Mouse (Mus musculus): ENCODE data around the gene Top3a. TPM values are rescaled to one million over a fixed set of nuclear protein-coding genes. Genes with fewer than 3 reads are reported as not detected.
A peak's percentile ranks its signal among the peaks of the same experiment; 100 is the strongest.

Gene Top3a
- polyA plus RNA-seq, 1 experiment from 2014 or later: 20.8 TPM

DNA sequence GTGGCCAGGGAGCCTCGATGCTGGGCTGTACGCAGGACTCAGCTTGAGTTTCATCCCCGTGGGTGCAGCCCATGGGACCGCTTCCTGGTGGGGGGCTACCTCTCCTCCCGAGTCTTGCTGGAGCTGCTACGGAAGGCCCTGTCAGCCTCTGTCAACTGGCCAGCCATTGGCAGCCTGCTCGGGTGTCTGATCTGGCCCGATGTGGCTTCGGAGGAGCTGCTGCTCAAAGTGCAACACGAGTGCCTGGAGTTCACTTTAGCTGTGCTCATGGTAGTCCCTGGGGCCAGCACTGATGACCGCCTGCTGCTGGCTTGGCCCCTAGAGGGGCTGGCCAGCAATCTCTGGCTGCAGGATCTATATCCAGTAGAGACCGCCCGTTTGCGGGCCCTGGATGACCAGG lies 45.9 kb downstream of the Top3a start:
- H3K4me3 ChIP-seq (ENCODE audit: low read depth, low read length): no peak overlapping the region
- 89% methylated on average over 14 of the region's 14 CpGs for WGBS

DNA sequence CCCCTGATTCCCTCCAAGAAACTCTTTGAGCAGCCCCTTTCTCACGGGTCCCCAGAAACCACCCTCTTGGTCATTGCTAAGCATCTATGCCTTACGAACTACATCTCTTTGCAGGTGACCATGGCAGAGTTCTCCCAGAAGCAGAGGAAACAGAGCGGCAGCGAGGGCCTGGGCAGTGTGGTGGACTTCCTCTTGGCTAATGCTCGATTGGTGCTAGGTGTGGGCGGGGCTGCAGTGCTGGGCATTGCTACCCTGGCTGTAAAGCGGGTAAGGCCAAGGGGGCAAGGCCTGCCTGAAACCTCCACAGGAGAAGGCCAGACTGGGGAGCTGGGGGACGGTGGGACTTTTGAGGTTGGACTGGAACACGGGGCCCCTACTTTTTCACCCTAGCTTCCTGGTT lies 47.0 kb downstream of the Top3a start:
- no peak for ATAC-seq (ENCODE audit: insufficient number of reproducible peaks, low FRiP score, low TSS enrichment, low read depth)
- WGBS: 86% methylated on average over 9 of the region's 9 CpGs
- H3K27ac ChIP-seq (replicated peaks; ENCODE audit: low read depth, low read length): no peak overlapping the region

More for the DNA sequence above, 45.9 kb downstream of the Top3a start:
- ATAC-seq (ENCODE audit: insufficient number of reproducible peaks, low FRiP score, low TSS enrichment, low read depth) (no peak), DNase-seq (ENCODE audit: low spot score) (no peak)
- no peak overlapping the region for H3K27ac ChIP-seq (replicated peaks; ENCODE audit: low read depth, low read length)
- no peaks in the 10 kb centered on the region for H3K9me3 ChIP-seq (ENCODE audit: control insufficient read depth, low read length)
- no peak overlapping the region for H3K9ac ChIP-seq (ENCODE audit: low read length)
- H3K4me1 ChIP-seq (ENCODE audit: control insufficient read depth, insufficient read depth, low read length): peaks cover 8% of the 10 kb centered on the region
- no peak overlapping the region for H3K4me2 ChIP-seq (ENCODE audit: low read depth, severe bottlenecking)
- no peaks in the 10 kb centered on the region for H3K27me3 ChIP-seq (ENCODE audit: control insufficient read depth, insufficient read depth, low read length)
- peaks cover 3% of the 10 kb centered on the region; the same call in 1 of the 2 replicates for H3K36me3 ChIP-seq (ENCODE audit: control insufficient read depth, insufficient read depth, low read length)

DNA sequence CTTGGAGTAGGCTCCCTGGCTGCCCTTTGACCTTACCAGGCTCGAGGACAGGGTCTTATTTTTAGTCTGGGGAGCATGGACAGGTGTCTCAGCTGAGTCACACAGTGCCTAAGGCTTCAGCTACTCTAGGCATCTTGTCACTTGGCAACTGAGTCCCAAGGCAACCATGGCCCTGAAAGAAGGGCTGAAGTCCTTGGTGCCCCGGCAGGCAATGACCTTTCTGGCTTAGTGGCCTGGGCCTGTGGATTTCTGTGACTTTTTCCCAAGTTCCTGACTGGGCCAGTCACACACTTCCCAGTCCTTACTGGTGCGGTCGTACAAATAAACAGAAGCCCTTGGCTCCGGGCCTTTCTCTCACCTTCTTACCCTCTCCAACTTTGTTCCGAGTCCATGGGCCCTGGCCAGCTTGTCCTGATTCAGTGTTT lies 47.9 kb downstream of the Top3a start:
- no peak overlapping the region for H3K4me2 ChIP-seq (ENCODE audit: low read depth, severe bottlenecking)
- no peaks in the 10 kb centered on the region for H3K9me3 ChIP-seq (ENCODE audit: control insufficient read depth, low read length)
- H3K27ac ChIP-seq (replicated peaks; ENCODE audit: low read depth, low read length): no peak overlapping the region
- peak overlapping the region; percentile 67; the same call in 1 of the 2 replicates for H3K4me3 ChIP-seq (ENCODE audit: low read depth, low read length)
- H3K9ac ChIP-seq (ENCODE audit: low read length): no peak overlapping the region
- H3K36me3 ChIP-seq (ENCODE audit: control insufficient read depth, insufficient read depth, low read length): peaks cover 4% of the 10 kb centered on the region; the same call in 1 of the 2 replicates
- no peak for DNase-seq (ENCODE audit: low spot score)
- H3K4me1 ChIP-seq (ENCODE audit: control insufficient read depth, insufficient read depth, low read length): peaks cover 10% of the 10 kb centered on the region
- H3K27me3 ChIP-seq (ENCODE audit: control insufficient read depth, insufficient read depth, low read length): no peaks in the 10 kb centered on the region
- no peak for ATAC-seq (ENCODE audit: insufficient number of reproducible peaks, low FRiP score, low TSS enrichment, low read depth)
- WGBS: 78% methylated on average over 6 of the region's 6 CpGs

More for the DNA sequence above, 47.0 kb downstream of the Top3a start:
- H3K4me1 ChIP-seq (ENCODE audit: control insufficient read depth, insufficient read depth, low read length): peaks cover 10% of the 10 kb centered on the region
- no peaks in the 10 kb centered on the region for H3K9me3 ChIP-seq (ENCODE audit: control insufficient read depth, low read length)
- no peak for DNase-seq (ENCODE audit: low spot score)
- peaks cover 3% of the 10 kb centered on the region; the same call in 1 of the 2 replicates for H3K36me3 ChIP-seq (ENCODE audit: control insufficient read depth, insufficient read depth, low read length)
- no peaks in the 10 kb centered on the region for H3K27me3 ChIP-seq (ENCODE audit: control insufficient read depth, insufficient read depth, low read length)
- H3K4me3 ChIP-seq (ENCODE audit: low read depth, low read length): no peak overlapping the region
- no peak overlapping the region for H3K4me2 ChIP-seq (ENCODE audit: low read depth, severe bottlenecking)
- H3K9ac ChIP-seq (ENCODE audit: low read length): no peak overlapping the region

DNA sequence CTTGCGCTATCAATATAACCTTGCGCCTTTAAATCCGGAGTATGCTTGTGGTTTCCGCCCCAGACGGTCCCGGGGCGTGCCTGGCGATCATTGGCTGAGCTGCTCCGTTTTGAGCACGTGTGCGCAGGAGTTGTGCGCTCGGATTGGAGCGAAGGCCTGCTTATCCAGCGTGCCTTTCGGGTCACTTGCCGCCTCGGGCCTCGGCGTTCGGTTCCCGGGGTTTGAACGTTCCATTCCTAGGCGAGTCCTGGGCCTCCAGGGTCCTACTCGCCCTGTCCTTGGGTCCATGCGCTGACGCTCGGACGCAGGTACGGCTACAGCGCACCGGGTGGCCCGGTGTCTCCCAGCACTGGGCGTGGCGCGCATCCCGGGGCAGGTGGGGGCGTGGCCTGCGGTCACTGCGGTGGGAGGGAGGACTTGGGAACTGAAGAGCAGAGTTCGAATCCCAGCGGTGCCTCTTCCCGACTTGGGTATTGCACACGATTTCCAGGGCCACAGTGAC lies 48.9 kb downstream of the Top3a start, which contains the start of gene Mief2:
Gene Mief2, plus strand, starts transcription at position 139 of the 502 bp plus-strand sequence.
- H3K4me1 ChIP-seq (ENCODE audit: control insufficient read depth, insufficient read depth, low read length): peaks cover 10% of the 10 kb centered on the region
- peak within 1 kb of the TSS; percentile 75 for H3K4me2 ChIP-seq (ENCODE audit: low read depth, severe bottlenecking)
- DNase-seq (ENCODE audit: low spot score) (peak; percentile 92), ATAC-seq (ENCODE audit: insufficient number of reproducible peaks, low FRiP score, low TSS enrichment, low read depth) (peak; percentile 89)
- H3K9ac ChIP-seq (ENCODE audit: low read length): peak within 1 kb of the TSS; percentile 66; the same call in 1 of the 2 replicates
- H3K9me3 ChIP-seq (ENCODE audit: control insufficient read depth, low read length): no peaks in the 10 kb centered on the region
- no peaks in the 10 kb centered on the region for H3K27me3 ChIP-seq (ENCODE audit: control insufficient read depth, insufficient read depth, low read length)
- H3K27ac ChIP-seq (replicated peaks; ENCODE audit: low read depth, low read length): peak within 1 kb of the TSS; percentile 60
- under 1% methylated on average over 44 of the region's 44 CpGs for WGBS
- H3K4me3 ChIP-seq (ENCODE audit: low read depth, low read length): peak within 1 kb of the TSS; percentile 67
- peaks cover 7% of the 10 kb centered on the region; the same call in 1 of the 2 replicates for H3K36me3 ChIP-seq (ENCODE audit: control insufficient read depth, insufficient read depth, low read length)

DNA sequence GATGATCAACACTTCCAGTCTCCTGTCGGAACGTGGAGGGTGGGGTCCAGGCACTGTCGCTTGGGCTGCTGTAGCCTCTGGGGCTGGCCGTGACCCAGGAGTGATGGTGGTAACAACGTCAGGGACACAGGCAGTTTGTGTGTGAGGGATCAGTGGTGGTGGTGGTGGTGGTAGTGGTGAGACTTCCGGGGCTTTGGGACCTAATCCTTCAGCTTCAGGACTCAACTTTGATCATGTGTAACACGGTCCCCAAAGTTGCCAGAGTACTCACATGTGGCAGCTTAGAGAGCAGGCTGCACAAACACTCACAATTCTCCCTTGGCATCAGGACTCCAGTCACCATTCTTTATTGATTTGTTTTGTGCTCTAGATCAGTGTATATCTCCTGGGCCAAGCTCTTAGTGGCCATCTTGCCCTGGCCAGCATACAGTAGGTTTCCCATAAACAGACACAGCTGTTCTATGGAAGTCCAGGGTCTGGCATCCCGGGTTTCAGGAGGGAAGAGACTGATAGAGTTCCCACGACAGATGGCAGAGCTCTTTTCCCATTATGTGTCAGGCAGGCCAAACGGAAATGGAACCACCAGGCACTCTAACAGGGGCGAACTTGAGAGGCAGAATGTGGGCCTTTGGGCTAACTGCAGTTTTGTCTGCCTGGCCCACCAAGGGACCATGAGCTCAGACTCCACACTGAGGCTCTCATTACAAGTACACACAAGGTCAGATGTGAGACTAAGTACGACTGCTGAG lies 49.6 kb downstream of the Top3a start:
- H3K9me3 ChIP-seq (ENCODE audit: control insufficient read depth, low read length): no peaks in the 10 kb centered on the region
- H3K36me3 ChIP-seq (ENCODE audit: control insufficient read depth, insufficient read depth, low read length): peaks cover 5% of the 10 kb centered on the region; the same call in 1 of the 2 replicates
- WGBS: 6% methylated on average over 12 of the region's 12 CpGs

DNA sequence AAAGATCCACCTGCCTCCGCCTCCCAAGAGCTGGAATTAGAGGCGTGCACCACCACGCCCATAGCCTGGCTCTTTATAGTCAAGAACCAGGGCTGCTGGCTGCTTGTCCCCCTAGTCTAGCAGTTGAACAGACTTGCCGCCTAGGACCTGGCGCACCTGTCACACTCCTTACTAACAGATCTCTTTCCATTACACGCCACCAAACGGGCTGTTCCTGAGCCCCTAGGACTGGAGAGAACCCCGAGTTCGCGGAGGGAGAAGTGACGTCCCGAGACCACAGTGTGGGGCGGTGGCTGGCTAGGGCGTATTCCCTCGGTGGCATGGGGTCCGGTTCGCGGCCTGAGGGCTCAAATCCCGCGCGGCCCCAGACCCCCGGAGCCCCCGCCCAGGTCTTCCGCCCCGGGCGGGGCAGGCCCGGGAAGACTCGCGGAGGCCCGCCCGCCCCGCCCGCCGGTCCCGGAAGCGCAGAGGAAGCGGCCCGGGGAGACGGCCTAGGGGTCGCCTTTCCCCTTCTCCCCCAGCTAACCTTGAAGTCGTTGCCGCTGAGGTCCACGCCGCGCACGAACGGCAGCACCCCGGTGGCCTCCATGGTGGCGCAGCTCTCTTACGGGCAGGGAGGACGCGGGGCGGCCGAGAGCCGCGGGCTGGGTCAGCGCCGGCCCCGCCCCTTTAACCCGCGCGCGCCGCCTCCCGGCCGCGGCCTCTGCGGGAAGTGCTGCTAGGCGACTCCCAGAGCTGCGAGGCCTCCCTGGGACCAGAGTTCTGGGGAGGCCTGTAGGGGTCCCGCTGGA lies 50.4 kb downstream of the Top3a start, which contains the start of gene Flii:
Gene Flii, minus strand, starts transcription at position 663 of the 791 bp plus-strand sequence.
- H3K27me3 ChIP-seq (ENCODE audit: control insufficient read depth, insufficient read depth, low read length): no peaks in the 10 kb centered on the region
- peak within 1 kb of the TSS; percentile 66 for H3K9ac ChIP-seq (ENCODE audit: low read length)
- under 1% methylated on average over 60 of the region's 71 CpGs for WGBS
- H3K4me1 ChIP-seq (ENCODE audit: control insufficient read depth, insufficient read depth, low read length): peaks cover 10% of the 10 kb centered on the region
- peak within 1 kb of the TSS; percentile 60 for H3K27ac ChIP-seq (replicated peaks; ENCODE audit: low read depth, low read length)
- peaks cover 4% of the 10 kb centered on the region; the same call in 1 of the 2 replicates for H3K36me3 ChIP-seq (ENCODE audit: control insufficient read depth, insufficient read depth, low read length)
- H3K4me2 ChIP-seq (ENCODE audit: low read depth, severe bottlenecking): peak within 1 kb of the TSS; percentile 75
- peak; percentile 86 for DNase-seq (ENCODE audit: low spot score)
- ATAC-seq (ENCODE audit: insufficient number of reproducible peaks, low FRiP score, low TSS enrichment, low read depth): peak; percentile 61
- H3K4me3 ChIP-seq (ENCODE audit: low read depth, low read length): peak within 1 kb of the TSS; percentile 67
- no peaks in the 10 kb centered on the region for H3K9me3 ChIP-seq (ENCODE audit: control insufficient read depth, low read length)

More for the DNA sequence above, 49.6 kb downstream of the Top3a start:
- peak overlapping the region; percentile 66; the same call in 1 of the 2 replicates for H3K9ac ChIP-seq (ENCODE audit: low read length)
- H3K4me1 ChIP-seq (ENCODE audit: control insufficient read depth, insufficient read depth, low read length): peaks cover 10% of the 10 kb centered on the region
- DNase-seq (ENCODE audit: low spot score): no peak
- peak overlapping the region; percentile 75 for H3K4me2 ChIP-seq (ENCODE audit: low read depth, severe bottlenecking)
- H3K27me3 ChIP-seq (ENCODE audit: control insufficient read depth, insufficient read depth, low read length): no peaks in the 10 kb centered on the region
- ATAC-seq (ENCODE audit: insufficient number of reproducible peaks, low FRiP score, low TSS enrichment, low read depth): 0 out of 2 replicates have a peak, but pooled peaks have one; percentile 12
- H3K27ac ChIP-seq (replicated peaks; ENCODE audit: low read depth, low read length): peak overlapping the region; percentile 60
- H3K4me3 ChIP-seq (ENCODE audit: low read depth, low read length): peak overlapping the region; percentile 67

DNA sequence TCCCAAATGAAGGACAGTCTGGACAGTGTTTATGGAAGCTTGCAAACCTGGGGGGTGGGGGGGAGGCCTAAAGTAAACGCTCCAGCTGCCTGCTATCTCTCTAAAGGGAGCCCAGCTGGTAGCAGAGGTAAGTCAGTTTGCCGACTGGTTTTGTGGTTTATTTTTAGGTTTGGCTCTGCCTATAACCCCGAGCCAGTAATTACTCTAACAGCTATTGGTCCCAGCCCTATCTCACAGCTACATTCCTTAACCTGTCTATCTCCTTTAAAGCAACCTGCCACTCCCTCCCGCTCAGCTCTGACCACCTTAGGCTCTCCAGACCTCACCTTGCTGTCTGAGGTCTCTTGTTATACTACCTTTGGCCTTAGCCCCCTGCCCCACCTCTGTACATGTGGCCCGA lies 57.9 kb downstream of the Top3a start:
- Histone ChIP-seq H3K9ac (ENCODE audit: low read length) (no peak overlapping the region), H3K27ac (replicated peaks; ENCODE audit: low read depth, low read length) (no peak overlapping the region), H3K36me3 (ENCODE audit: control insufficient read depth, insufficient read depth, low read length) (peaks cover 36% of the 10 kb centered on the region), H3K27me3 (ENCODE audit: control insufficient read depth, insufficient read depth, low read length) (no peaks in the 10 kb centered on the region), H3K4me2 (ENCODE audit: low read depth, severe bottlenecking) (no peak overlapping the region), H3K9me3 (ENCODE audit: control insufficient read depth, low read length) (no peaks in the 10 kb centered on the region), H3K4me3 (ENCODE audit: low read depth, low read length) (no peak overlapping the region), H3K4me1 (ENCODE audit: control insufficient read depth, insufficient read depth, low read length) (no peaks in the 10 kb centered on the region)
- WGBS: 85% methylated on average over 5 of the region's 5 CpGs
- no peak for DNase-seq (ENCODE audit: low spot score)
- ATAC-seq (ENCODE audit: insufficient number of reproducible peaks, low FRiP score, low TSS enrichment, low read depth): no peak

DNA sequence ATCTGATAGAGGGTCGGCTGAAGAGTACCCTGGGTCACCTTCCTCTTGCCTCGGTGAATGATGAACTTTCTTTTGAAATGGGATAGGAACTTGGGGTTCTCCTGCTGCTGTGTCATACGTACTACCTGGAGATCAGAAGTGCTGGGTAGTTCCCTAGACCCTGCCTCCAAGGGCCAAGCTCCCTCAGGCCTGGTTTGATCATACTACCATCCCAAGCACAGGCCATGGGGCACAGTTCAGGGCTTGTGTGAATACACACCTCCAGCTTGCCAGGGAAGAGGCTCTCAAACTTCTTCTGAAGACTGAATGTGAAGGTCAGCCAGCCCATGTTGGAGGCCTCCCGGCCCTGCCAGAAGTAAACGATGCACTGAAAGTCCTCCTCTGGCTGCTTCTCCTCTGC lies 61.3 kb downstream of the Top3a start:
- H3K27me3 ChIP-seq (ENCODE audit: control insufficient read depth, insufficient read depth, low read length): no peaks in the 10 kb centered on the region
- H3K4me1 ChIP-seq (ENCODE audit: control insufficient read depth, insufficient read depth, low read length): no peaks in the 10 kb centered on the region
- WGBS: 94% methylated on average over 5 of the region's 5 CpGs
- no peak overlapping the region for H3K9ac ChIP-seq (ENCODE audit: low read length)
- ATAC-seq (ENCODE audit: insufficient number of reproducible peaks, low FRiP score, low TSS enrichment, low read depth) (no peak), DNase-seq (ENCODE audit: low spot score) (no peak)
- no peaks in the 10 kb centered on the region for H3K9me3 ChIP-seq (ENCODE audit: control insufficient read depth, low read length)
- no peak overlapping the region for H3K4me2 ChIP-seq (ENCODE audit: low read depth, severe bottlenecking)
- H3K36me3 ChIP-seq (ENCODE audit: control insufficient read depth, insufficient read depth, low read length): peaks cover 46% of the 10 kb centered on the region
- no peak overlapping the region for H3K4me3 ChIP-seq (ENCODE audit: low read depth, low read length)
- H3K27ac ChIP-seq (replicated peaks; ENCODE audit: low read depth, low read length): no peak overlapping the region
